Mouse (Mus musculus): ENCODE measurements around the gene Nutf2-ps1.
"Not testable (repeated sequence)": the region's sequence is repeated elsewhere in the genome, so short reads cannot be mapped to it uniquely, and the experiment has no call there.

Nutf2-ps1 gene

GRCm38 (mm10) chr19:53588968-53589367, at the start of gene Nutf2-ps1:
Gene Nutf2-ps1, minus strand, starts transcription at chr19:53589068.
- DNase-seq: not testable (repeated sequence)

- no peak for DNase-seq
Observed at GRCm38 (mm10) chr19:53638041-53638440, 49.2 kb upstream of the Nutf2-ps1 start.

GRCm38 (mm10) chr19:53621681-53622080, 32.8 kb upstream of the Nutf2-ps1 start:
- DNase-seq: no peak

- no peak for DNase-seq
Observed at GRCm38 (mm10) chr19:53608921-53609320, 20.1 kb upstream of the Nutf2-ps1 start.

GRCm38 (mm10) chr19:53601363-53601655, 12.4 kb upstream of the Nutf2-ps1 start:
- no peak for DNase-seq

- DNase-seq: peak; percentile 70
Observed at GRCm38 (mm10) chr19:53600549-53601362, 11.9 kb upstream of the Nutf2-ps1 start.

GRCm38 (mm10) chr19:53599757-53600539, 11.1 kb upstream of the Nutf2-ps1 start, which contains the start of gene Smc3:
Gene Smc3, plus strand, starts transcription at chr19:53600398.
- DNase-seq: peak; percentile 99

GRCm38 (mm10) chr19:53596723-53597474, 8.0 kb upstream of the Nutf2-ps1 start:
- DNase-seq: no peak

GRCm38 (mm10) chr19:53587686-53588085, 1.2 kb downstream of the Nutf2-ps1 start:
- DNase-seq: not testable (repeated sequence)

- DNase-seq: not testable (repeated sequence)
Observed at GRCm38 (mm10) chr19:53580271-53580670, 8.6 kb downstream of the Nutf2-ps1 start.

GRCm38 (mm10) chr19:53578597-53579252, 10.1 kb downstream of the Nutf2-ps1 start:
- DNase-seq: peak; percentile 77

GRCm38 (mm10) chr19:53577025-53577800, 11.7 kb downstream of the Nutf2-ps1 start:
- DNase-seq: no peak

GRCm38 (mm10) chr19:53576061-53576460, 12.8 kb downstream of the Nutf2-ps1 start:
- DNase-seq: no peak

GRCm38 (mm10) chr19:53575296-53576010, 13.4 kb downstream of the Nutf2-ps1 start:
- no peak for DNase-seq

GRCm38 (mm10) chr19:53574546-53574945, 14.3 kb downstream of the Nutf2-ps1 start:
- DNase-seq: no peak

- DNase-seq: no peak
Observed at GRCm38 (mm10) chr19:53574131-53574530, 14.7 kb downstream of the Nutf2-ps1 start.

GRCm38 (mm10) chr19:53573151-53573550, 15.7 kb downstream of the Nutf2-ps1 start:
- DNase-seq: no peak

GRCm38 (mm10) chr19:53572607-53573006, 16.3 kb downstream of the Nutf2-ps1 start:
- DNase-seq: no peak

GRCm38 (mm10) chr19:53571501-53572428, 17.1 kb downstream of the Nutf2-ps1 start:
- no peak for DNase-seq

- DNase-seq: no peak
Observed at GRCm38 (mm10) chr19:53571056-53571455, 17.8 kb downstream of the Nutf2-ps1 start.
